Mouse (Mus musculus): Measurements from ENCODE around the gene Zbtb5.
"Not testable (repeated sequence)": the region's sequence is repeated elsewhere in the genome, so short reads cannot be mapped to it uniquely, and the experiment has no call there.

Zbtb5 gene

DNA sequence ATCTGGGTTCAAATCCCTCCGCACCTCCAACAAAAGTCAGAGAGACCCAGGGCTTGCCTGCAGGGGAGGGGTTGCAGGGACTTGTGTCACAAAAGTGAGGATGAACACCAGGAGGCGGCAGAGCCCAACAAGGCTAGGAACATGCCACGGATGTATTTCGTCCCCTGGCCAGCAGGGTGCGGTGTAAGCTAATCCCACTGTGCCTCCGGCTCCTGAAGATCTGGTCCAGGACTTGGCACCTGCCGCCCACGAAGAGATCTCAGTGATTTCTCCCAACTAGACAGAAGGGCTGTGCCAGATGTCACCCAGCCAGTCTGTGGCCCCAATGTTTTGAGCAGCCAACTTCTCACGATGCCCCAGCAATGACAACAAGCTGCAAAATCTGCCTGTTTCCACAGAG is 38.8 kb downstream of the Zbtb5 start:
- DNase-seq (ENCODE audit: extremely low read depth, low read depth, low spot score): peak; percentile 36

DNA sequence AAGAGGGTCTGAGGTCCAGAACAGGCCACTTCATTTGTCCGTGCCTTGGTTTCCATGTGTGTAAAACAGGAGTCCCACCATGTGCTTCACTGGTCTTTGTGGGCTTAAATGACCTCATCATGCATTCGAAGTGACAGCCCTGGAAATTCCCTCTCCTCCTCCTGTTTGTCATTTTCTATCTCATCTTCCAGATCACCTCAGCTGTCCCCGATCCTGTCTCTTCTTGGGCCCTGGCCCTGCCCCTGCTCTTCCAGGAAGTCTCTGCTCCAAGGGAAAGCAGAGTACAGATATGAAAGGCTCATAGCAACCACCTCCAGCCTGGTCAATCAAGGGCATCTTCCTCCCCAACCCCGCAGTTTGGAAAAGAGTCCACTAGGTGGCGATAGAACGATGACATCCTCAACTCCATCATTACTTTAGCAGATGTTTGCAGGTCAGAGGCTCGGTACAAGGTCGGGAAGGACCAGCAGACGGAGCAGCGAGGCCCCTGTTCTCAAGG is 41.6 kb downstream of the Zbtb5 start:
- no peak for DNase-seq (ENCODE audit: extremely low read depth, low read depth, low spot score)

GRCm38 (mm10) chr4:44970056-44970455 is 42.2 kb downstream of the Zbtb5 start:
- DNase-seq (ENCODE audit: extremely low read depth, low read depth, low spot score): no peak

GRCm38 (mm10) chr4:44967402-44967801 is 44.8 kb downstream of the Zbtb5 start:
- DNase-seq (ENCODE audit: extremely low read depth, low read depth, low spot score): no peak

DNA sequence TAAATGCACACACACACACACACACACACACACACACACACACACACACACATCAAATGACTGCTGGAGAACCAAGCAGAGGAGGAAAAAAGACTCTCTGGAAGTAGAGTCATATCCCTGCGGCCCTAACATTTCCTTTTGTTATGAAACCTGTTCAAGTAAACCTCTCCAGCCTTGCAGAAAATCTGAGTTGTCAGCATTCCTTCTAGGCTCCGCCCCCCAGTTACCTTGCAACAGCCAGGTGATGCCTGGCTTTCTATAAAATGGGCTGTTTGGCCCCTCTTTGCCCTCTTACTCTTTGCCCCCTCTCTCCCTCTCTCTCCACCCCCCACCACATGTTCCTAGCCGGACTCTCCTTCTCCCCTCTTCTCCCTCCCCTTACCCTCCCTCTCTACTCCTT is 46.5 kb downstream of the Zbtb5 start:
- DNase-seq (ENCODE audit: extremely low read depth, low read depth, low spot score): no peak

- DNase-seq (ENCODE audit: extremely low read depth, low read depth, low spot score): no peak
Observed at GRCm38 (mm10) chr4:44965175-44965574, 47.0 kb downstream of the Zbtb5 start.

DNA sequence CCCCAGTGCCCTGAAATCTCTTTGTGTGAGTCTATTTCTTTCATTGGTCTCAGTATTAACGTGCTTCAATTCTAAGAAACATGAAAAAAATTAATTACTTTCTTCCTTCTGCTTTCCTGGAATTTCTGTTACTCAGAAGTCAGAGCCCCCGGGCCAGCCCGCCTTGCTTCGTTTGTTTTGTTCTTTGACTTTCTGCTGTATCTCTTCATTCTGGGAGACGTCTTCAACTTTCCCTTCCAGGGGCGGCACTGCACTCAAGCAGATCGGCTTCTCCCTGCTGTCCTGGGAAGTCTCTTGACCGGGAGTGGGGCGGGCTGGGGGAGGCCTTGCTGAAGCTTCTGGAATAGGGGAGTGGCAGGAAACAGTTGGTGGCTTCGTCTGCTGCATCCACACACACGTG is 49.1 kb downstream of the Zbtb5 start:
- no peak for DNase-seq (ENCODE audit: extremely low read depth, low read depth, low spot score)

DNA sequence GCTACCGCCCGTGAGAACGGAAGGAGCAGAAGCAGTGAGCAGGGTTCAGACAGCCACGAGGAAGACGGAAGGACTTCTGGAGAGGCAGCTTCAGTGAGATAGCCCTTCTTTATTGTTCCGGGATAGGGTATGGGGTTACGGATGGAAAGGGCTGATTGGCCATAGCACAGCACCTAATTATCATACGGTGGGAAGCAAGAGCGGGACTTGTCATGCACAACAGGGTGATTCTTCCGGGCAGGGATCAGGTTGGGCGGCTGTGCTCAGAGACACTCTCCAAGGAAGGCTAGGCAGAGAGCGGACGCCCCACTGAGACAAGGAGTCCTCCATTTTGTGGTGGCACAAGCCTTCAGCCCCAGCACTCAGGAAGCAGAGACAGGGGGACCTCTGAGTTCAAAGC is 53.0 kb downstream of the Zbtb5 start:
- DNase-seq (ENCODE audit: extremely low read depth, low read depth, low spot score): no peak

DNA sequence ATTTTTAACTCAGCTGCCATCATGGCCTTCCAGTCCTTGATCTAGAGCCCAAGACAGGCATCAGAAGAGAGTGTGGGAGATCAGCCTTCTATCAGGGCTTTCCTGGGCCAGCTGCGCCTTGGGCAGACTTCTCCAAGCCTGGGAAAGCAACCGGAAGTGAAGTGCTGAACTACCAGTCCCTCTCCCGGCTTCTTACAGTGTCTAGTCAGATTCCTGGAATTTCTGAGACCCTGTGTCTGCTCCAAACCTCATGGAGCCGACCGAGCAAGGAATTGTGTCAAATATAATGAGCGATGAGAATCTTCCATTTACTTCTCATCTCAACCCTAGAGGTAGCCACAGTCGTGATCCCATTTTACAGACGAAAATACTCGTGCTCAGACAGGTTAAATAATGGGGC is 53.4 kb downstream of the Zbtb5 start:
- DNase-seq (ENCODE audit: extremely low read depth, low read depth, low spot score): no peak

DNA sequence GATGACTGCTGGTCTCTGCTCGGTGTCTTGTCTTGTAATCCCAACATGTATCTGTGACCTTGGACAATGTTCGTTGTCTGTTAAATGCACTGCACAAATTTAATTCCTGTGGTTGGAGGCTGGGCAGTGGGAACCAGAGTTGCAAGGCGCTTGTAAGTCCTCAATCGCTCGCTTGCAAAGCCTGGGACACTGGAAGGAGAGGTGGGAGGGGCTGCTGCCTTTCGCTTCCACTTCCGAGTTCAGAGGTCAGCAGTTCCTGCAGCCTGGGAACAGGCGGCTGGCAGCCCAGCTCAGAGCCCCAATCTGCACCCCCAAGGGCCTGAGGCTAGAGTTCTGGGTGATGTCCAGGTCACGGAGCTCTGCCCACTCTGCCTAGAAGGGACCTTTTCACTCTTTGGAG is 59.2 kb downstream of the Zbtb5 start:
- no peak for DNase-seq (ENCODE audit: extremely low read depth, low read depth, low spot score)

DNA sequence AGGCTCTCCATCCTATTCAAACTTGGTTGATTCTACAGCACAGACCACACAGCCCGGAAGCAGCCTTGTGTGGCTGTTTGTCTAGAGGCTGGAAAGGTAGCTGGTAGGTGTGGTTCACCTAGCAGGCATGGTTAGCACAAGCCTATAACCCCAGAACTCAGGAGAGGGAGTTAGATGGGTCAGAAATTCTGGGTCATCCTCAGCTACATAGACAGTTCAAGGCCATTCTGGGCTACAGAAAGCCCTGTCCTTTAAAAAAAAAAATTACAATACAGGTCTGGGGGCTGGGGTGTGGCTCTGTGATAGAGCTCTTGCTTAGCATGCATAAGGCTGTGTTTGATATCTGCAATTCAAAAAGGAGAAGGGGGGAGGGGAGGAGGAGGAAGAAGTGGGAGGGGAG is 63.9 kb downstream of the Zbtb5 start:
- no peak for DNase-seq (ENCODE audit: extremely low read depth, low read depth, low spot score)

GRCm38 (mm10) chr4:44947464-44947863 is 64.7 kb downstream of the Zbtb5 start:
- no peak for DNase-seq (ENCODE audit: extremely low read depth, low read depth, low spot score)

- DNase-seq (ENCODE audit: extremely low read depth, low read depth, low spot score): not testable (repeated sequence)
Observed at GRCm38 (mm10) chr4:44946126-44946525, 66.1 kb downstream of the Zbtb5 start.

DNA sequence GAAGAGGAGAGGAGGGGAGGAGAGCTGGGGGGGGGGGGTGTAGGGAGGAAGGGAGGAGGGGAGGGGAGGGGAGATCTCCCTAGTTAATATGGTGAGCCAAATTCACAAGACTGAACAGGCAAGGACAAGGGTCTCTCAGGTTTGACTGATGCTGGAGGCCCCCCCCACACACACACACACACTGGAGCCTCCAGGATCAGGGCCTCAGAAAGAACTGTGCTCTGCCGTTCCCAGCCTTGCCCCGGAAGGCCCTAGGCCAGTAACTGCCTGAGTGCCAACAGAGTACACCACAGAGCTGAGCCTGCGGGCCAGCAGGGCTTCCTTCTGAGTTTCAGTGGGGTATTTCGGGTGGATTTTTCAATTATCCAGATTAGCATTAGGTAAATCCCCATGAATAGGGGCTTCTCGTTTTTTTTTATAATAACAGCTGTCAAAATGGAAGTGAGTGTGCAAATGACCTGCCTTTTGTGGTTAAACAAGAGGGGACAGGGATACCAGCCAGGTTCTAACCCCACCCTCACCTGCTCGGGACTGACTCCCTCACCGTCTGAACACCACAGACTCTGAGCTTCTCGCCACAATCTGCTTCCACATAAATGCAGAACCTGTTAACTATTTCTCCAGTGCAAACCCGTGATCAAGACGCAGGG is 67.7 kb downstream of the Zbtb5 start:
- no peak for DNase-seq (ENCODE audit: extremely low read depth, low read depth, low spot score)

- no peak for DNase-seq (ENCODE audit: extremely low read depth, low read depth, low spot score)
Observed at GRCm38 (mm10) chr4:44943480-44943879, 68.7 kb downstream of the Zbtb5 start.

DNA sequence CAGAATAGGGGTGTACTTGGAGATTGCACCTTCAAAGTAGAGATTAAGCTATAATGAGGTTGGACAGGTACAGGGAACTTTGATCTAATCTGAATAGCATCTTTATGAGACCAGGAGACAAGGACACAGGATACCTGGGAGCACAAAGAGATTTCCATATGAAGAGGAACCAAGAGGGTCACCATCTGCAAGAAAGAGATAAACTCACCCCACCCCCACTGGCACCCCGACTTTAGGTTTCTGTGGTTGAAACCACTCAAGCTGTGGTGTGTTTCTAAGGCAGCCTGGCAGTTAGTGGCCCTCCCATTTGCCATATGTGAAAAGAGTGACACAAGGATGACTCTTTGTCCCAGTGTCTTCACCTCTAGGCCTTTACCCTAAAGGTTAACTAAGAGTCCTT is 70.0 kb downstream of the Zbtb5 start:
- no peak for DNase-seq (ENCODE audit: extremely low read depth, low read depth, low spot score)

All from fat pad, adult 2 months (tissue).